Mouse (Mus musculus): ENCODE measurements at regions not wholly inside any gene's neighbourhood (a gene's known extent, or its start where the extent isn't known, plus 50 kb on each side); places are given as distances from the start of the nearest gene placed in this dataset.

DNA sequence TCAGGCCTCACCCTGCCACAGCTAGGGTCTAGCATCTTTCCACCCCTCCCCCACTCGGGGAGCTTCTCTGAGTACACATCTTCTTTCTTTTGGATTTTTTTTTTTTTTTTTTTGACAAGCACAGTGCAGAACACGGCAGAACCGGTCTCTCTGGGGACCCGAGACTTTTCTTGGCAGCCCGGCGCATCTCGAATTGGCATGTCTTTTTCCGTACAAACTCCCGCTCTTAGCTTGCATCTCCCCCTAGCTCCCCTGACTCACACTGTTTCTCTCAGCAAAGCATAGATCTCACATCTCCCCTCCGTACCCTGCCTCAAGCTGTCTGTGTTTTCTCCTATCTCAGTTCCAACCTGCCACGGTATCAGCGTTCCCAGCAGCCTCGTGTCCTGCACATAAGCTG lies 58.4 kb upstream of the Unc5b start:
- in situ Hi-C loops (cut with MboI, MseI): no loop called here

DNA sequence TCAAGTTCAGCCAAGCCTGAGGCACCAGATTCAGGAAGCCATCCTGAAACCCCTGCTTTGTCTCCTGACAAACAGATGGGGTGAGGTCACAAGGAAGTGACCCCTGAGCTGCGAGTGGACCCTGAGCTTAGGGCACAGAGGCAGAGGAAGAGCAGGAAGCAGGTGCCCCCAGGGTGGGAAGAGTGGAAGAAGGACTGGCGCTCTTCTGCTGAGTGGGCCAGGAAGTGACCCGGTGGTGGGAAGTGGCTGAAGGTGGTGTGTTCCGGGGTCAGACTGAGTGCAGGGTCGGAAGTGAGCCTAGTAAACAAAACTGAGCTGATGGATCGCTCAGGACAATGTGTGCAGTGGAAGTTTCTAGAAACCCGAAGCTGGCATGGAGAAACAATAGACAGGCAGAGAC lies 57.2 kb upstream of the Unc5b start:
- in situ Hi-C loops (cut with MboI, MseI): no loop called here

- in situ Hi-C loops (cut with MboI, MseI): no loop called here
Measured at GRCm38 (mm10) chr10:60885348-60886275, 54.2 kb upstream of the Unc5b start.

- in situ Hi-C loops (cut with MboI, MseI): no loop called here
Measured at GRCm38 (mm10) chr10:60884806-60885205, 53.4 kb upstream of the Unc5b start.
